Mouse (Mus musculus) intestine, embryonic 14.5 days (tissue): Measurements from ENCODE around the gene Specc1. TPM values are rescaled to one million over a fixed set of nuclear protein-coding genes. Genes with fewer than 3 reads are reported as not detected.

ENCODE experiments used
- ATAC-seq: fragments of 200-750 bp; cut with Nextera tagmentation; replicated peaks from 2 replicates; pipeline ENCODE4 v1.8.0; 2017; ENCODE audit warnings: low read depth, moderate number of reproducible peaks, moderate TSS enrichment, moderate library complexity; ENCODE audit not compliant: low FRiP score, low TSS enrichment
- DNase-seq: peaks from one replicate; pipeline ENCODE4 v3.0.0-alpha.2; 2018; ENCODE audit warnings: low spot score
- H3K27ac ChIP-seq: fragments of 300-500 bp; sonication (generic); 2 replicates; pipeline ENCODE4 v1.5.1; 2014; ENCODE audit warnings: low read depth, mild to moderate bottlenecking, control low read depth
- H3K27me3 ChIP-seq: fragments of 300-500 bp; sonication (generic); replicated peaks from 2 replicates; pipeline ENCODE4 v1.6.1; 2014; ENCODE audit warnings: low read length, control low read depth; ENCODE audit not compliant: control insufficient read depth, insufficient read depth
- H3K36me3 ChIP-seq: fragments of 300-500 bp; sonication (generic); 2 replicates; pipeline ENCODE4 v1.6.1; 2014; ENCODE audit warnings: low read length, control low read depth; ENCODE audit not compliant: control insufficient read depth, insufficient read depth
- H3K4me1 ChIP-seq: fragments of 300-500 bp; sonication (generic); replicated peaks from 2 replicates; pipeline ENCODE4 v1.6.1; 2014; ENCODE audit warnings: low read length, control low read depth, mixed read lengths; ENCODE audit not compliant: control insufficient read depth, insufficient read depth
- H3K4me2 ChIP-seq: fragments of 300-500 bp; sonication (generic); 2 replicates; pipeline ENCODE4 v1.6.1; 2014; ENCODE audit warnings: low read length
- H3K4me3 ChIP-seq: fragments of 300-500 bp; sonication (generic); 2 replicates; pipeline ENCODE4 v1.5.1; 2014; ENCODE audit warnings: low read depth, low read length, control low read depth, mixed read lengths
- H3K9ac ChIP-seq: fragments of 300-500 bp; sonication (generic); 2 replicates; pipeline ENCODE4 v1.6.1; 2014; ENCODE audit warnings: mild to moderate bottlenecking, low read length
- H3K9me3 ChIP-seq: fragments of 300-500 bp; sonication (generic); 2 replicates; pipeline ENCODE4 v1.6.1; 2016; ENCODE audit warnings: low read length, control low read depth; ENCODE audit not compliant: control insufficient read depth
- WGBS: fragments of 180-500 bp; shearing (Covaris S2); extraction: QIAGEN DNeasy Blood & Tissue Kit; methylation state at CpG from one replicate; pipeline ENCODE4 v1.1.7; 2014; 5-methylcytosine and 5-hydroxymethylcytosine counted together
- polyA plus RNA-seq: library from polyadenylated mRNA; unstranded; fragments of >200 nt; fragmentation: Nextera tagmentation; extraction: Ambion mirVana; gene quantifications from 2 replicates; pipeline ENCODE4 v1.2.1, GENCODE M21; 2014

Gene Specc1
- polyA plus RNA-seq, 1 experiment from 2014 or later = 10.5 TPM

DNA sequence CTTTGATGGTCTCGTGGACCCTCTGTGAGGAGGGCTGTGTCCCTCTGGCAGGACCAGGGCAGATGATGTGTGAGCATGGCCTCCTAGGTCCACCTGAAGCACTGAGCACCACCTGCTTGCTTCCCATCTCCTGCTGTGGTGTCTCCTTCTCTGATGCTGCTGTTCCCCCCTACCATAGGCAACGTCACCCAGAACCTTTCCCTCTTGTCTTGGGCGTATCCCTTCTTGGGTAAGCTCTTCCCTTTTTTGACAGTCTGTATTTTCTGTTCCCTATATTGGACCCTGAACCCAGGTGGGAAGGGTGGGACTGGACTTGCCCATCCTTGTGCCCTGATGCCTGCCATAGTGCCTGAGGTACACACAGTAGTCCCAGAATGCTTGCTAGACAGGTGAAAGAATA, 56.9 kb downstream of the Specc1 start:
- 80% methylated on average over 3 of the region's 3 CpGs for WGBS
- H3K9me3 ChIP-seq = no peaks in the 10 kb centered on the region
- H3K27me3 ChIP-seq = no peaks in the 10 kb centered on the region
- no peak overlapping the region for H3K9ac ChIP-seq
- no peak overlapping the region for H3K27ac ChIP-seq
- no peak overlapping the region for H3K4me3 ChIP-seq
- H3K36me3 ChIP-seq = no peaks in the 10 kb centered on the region
- H3K4me1 ChIP-seq = no peaks in the 10 kb centered on the region
- DNase-seq (no peak), ATAC-seq (no peak)
- H3K4me2 ChIP-seq = no peak overlapping the region

DNA sequence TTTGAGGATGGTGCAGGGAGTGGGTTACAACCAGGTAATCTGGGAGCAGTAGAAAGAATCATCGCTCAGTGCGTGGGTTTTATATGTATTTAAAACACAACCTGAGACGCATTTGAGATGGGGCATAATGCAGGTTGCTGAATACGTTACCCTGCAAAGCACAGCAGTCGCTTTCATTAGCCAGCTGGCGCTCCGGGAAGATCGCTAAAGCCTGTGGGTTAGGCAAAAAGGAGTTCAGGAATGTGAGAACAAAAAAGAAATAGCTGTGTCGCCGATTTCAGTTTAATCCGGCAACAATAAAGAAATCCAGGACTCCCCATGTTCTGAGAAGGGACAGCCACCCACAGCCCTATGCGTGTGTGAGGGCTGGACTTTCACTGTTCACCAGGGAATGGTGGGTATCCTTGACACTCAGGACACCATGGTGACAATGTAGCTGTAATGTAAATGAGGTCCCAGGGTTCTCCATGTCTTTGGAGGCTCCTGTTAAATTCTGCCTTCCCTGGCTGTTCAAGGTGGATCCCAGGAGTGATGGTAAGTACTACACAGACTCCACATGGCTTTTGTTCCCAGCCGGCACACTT, 58.6 kb downstream of the Specc1 start:
- H3K27me3 ChIP-seq = no peaks in the 10 kb centered on the region
- H3K4me2 ChIP-seq = no peak overlapping the region
- DNase-seq (no peak), ATAC-seq (no peak)
- no peak overlapping the region for H3K27ac ChIP-seq
- no peak overlapping the region for H3K4me3 ChIP-seq
- WGBS = 61% methylated on average over 13 of the region's 13 CpGs
- no peaks in the 10 kb centered on the region for H3K4me1 ChIP-seq
- H3K9ac ChIP-seq = no peak overlapping the region
- no peaks in the 10 kb centered on the region for H3K9me3 ChIP-seq
- H3K36me3 ChIP-seq = no peaks in the 10 kb centered on the region

DNA sequence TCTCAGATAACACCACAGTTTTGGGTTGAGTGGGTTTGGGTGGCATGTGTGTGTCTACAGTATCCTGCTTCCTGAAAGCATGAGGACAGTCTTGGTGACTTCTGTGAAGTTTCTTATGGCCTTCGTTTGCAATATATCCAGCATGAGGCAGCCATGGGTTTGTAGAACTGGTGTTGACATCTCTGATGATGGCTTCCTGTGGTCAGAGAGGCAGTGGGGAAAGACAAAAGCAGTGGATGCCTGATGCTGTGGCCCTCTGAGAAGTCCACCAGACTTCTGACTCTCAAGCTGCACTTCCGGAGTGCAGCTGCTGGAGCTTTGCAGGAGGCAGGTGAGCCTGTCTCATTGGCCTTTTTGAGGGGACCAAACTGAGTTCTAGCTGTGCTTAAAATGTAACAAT, 60.4 kb downstream of the Specc1 start:
- WGBS = 79% methylated on average over 2 of the region's 2 CpGs
- Histone ChIP-seq H3K4me3 (no peak overlapping the region), H3K27me3 (no peaks in the 10 kb centered on the region), H3K36me3 (no peaks in the 10 kb centered on the region), H3K27ac (no peak overlapping the region), H3K9ac (no peak overlapping the region), H3K9me3 (no peaks in the 10 kb centered on the region), H3K4me1 (no peaks in the 10 kb centered on the region), H3K4me2 (no peak overlapping the region)
- DNase-seq = no peak
- ATAC-seq = no peak

DNA sequence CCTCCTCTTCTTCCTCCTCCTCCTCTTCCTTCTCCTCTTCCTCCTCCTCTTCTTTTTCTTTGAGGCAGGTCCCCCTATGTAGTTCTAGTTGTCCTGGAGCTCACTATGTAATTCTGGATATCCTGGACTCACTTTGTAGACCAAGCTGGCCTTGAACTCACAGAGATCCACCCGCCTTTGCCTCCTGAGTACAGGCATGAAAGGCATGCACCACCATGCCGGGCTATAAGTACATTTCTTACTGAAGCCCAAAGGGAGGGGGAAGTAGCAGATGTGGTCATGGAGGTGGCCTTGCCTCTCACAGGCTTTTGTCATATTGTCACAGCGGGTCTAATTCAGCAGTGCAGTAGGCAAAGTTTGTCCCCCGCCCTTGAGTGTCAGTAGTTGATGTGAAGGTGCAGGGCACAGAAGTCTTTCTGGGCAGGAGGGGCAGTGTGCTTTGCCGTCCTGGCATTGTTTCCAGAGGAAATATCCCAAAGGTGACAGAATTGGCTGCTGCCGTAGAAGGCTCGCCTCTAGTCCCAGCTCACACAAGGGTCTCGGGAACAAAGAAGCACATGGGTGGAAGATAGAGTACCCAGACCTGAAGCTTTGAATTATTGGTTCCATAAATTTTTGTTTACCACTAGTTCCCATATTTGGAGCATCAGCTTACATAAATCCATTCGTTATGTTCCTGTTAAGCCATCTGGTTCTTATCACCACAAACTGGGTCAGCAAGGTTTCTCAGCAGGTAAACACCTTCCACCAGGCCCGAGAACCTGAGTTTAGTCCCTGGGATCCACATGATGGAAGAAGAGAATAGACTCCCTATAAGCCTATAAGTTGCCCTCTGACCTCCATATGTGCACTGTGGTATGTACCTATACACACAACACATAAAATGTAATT, 62.0 kb downstream of the Specc1 start:
- Histone ChIP-seq H3K4me2 (no peak overlapping the region), H3K9ac (no peak overlapping the region), H3K27ac (no peak overlapping the region), H3K9me3 (no peaks in the 10 kb centered on the region), H3K4me3 (no peak overlapping the region), H3K36me3 (no peaks in the 10 kb centered on the region), H3K27me3 (no peaks in the 10 kb centered on the region), H3K4me1 (no peaks in the 10 kb centered on the region)
- ATAC-seq = no peak
- DNase-seq = no peak
- WGBS = 50% methylated on average over 10 of the region's 10 CpGs

DNA sequence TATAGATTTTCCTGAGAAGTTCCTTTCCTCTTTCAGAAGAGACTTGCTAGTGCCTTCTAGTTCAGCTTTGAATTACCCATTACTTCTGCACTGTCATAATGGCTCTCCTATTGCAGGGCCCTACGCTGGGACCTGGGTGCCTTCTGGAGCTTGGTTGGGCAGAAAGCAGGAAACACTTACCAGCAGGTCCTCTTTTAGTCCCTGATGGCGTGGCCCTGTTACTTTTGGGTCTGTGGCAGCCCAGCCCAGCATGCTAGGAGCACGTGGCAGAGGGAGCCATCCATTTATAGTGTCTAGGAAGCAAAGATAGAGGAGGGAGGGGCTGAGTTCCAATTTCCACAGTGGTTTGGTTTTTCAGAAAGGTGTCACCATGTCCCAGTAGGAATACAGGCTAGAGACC, 63.3 kb downstream of the Specc1 start:
- H3K9me3 ChIP-seq = no peaks in the 10 kb centered on the region
- 64% methylated on average over 3 of the region's 3 CpGs for WGBS
- no peak overlapping the region for H3K4me2 ChIP-seq
- DNase-seq (no peak), ATAC-seq (no peak)
- no peak overlapping the region for H3K4me3 ChIP-seq
- no peaks in the 10 kb centered on the region for H3K27me3 ChIP-seq
- no peaks in the 10 kb centered on the region for H3K36me3 ChIP-seq
- no peak overlapping the region for H3K27ac ChIP-seq
- no peak overlapping the region for H3K9ac ChIP-seq
- peaks cover 8% of the 10 kb centered on the region; the same call in 1 of the 2 replicates for H3K4me1 ChIP-seq

DNA sequence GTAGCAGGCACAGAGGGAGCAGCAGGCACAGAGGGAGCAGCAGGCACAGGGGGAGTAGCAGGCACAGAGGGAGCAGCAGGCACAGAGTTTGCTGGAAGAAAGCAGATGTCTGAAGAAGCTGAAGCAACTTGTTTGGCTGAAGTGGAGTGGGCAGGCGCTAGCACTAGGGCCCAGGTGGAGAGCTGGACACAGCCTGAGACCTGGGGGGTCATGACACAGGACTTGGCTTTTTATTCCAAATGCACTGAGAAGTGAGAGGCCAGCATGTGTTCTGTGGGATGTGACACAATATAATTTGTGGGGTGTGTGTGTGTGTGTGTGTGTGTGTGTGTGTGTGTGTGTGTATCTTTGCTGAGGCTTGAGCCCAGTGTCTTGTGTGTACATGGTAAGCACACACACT, 64.3 kb downstream of the Specc1 start:
- DNase-seq = no peak
- no peak overlapping the region for H3K9ac ChIP-seq
- no peak overlapping the region for H3K27ac ChIP-seq
- H3K36me3 ChIP-seq = no peaks in the 10 kb centered on the region
- no peak for ATAC-seq
- no peak overlapping the region for H3K4me3 ChIP-seq
- H3K27me3 ChIP-seq = no peaks in the 10 kb centered on the region
- 77% methylated on average over 1 of the region's 1 CpGs for WGBS
- no peaks in the 10 kb centered on the region for H3K9me3 ChIP-seq
- H3K4me2 ChIP-seq = no peak overlapping the region
- H3K4me1 ChIP-seq = peaks cover 8% of the 10 kb centered on the region; the same call in 1 of the 2 replicates

DNA sequence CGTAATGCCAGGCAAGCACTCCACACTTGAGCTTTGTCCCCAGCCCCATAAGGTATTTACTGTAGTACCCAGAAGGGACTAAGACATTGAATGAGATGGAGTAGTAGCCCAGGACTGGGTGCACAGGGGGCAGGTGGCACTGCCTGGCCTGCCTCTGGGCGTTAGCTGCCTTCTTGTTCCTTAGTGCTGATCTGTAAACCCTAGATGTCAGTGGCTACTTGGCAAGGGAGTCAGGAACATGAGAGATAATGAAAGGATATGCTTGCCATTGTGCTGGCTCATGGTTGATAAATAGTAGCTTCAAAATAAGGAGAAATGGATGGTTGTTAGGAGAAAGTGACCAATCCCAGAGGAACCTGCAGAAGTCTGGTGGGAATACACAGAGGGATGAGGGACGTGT, 65.5 kb downstream of the Specc1 start:
- H3K27ac ChIP-seq = no peak overlapping the region
- no peak overlapping the region for H3K4me2 ChIP-seq
- H3K4me3 ChIP-seq = no peak overlapping the region
- H3K9me3 ChIP-seq = no peaks in the 10 kb centered on the region
- H3K27me3 ChIP-seq = no peaks in the 10 kb centered on the region
- no peaks in the 10 kb centered on the region for H3K36me3 ChIP-seq
- peaks cover 8% of the 10 kb centered on the region; the same call in 1 of the 2 replicates for H3K4me1 ChIP-seq
- ATAC-seq = no peak
- H3K9ac ChIP-seq = no peak overlapping the region
- WGBS = 82% methylated on average over 3 of the region's 3 CpGs
- DNase-seq = no peak

DNA sequence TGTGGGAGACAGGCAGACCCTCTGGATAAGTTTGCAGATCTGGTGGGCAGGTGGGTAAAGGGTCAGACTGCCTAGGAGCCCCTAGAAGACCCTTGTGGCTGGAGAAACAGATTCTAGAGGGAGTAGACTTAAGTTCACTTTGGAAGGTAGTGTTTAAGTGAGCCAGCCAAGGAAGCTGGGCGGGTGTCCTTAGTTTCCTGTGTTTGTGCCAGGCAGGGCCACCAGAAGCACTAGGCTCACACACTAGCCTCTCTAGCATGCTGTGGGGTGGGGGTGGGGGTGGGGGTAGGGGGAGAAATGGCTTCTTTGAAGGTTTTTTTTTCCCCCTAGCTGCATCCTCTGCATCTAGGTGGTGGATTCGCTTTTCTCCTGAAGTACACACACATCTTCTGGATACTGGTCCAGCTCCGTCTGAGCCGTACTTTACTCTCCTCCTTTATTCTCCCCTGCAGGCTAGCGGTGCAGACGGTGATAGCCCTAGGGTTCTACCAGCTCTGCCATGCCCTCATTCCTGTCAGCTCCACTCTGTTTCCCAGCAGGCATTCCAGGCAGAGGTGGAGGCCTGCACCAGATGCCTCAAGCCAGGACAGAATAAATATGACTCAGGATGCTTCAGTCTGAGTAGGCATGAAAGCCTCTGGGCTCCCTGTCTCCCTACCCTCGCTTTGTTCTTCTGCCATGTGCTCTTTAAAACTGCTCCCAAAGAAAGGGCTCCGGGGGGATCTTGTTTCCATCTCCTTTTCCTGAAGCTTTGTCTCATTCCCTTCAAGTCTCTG, 66.3 kb downstream of the Specc1 start:
- Histone ChIP-seq H3K4me2 (no peak overlapping the region), H3K9ac (no peak overlapping the region), H3K27me3 (no peaks in the 10 kb centered on the region), H3K4me1 (peaks cover 8% of the 10 kb centered on the region; the same call in 1 of the 2 replicates), H3K27ac (no peak overlapping the region), H3K4me3 (no peak overlapping the region), H3K9me3 (no peaks in the 10 kb centered on the region), H3K36me3 (no peaks in the 10 kb centered on the region)
- DNase-seq (no peak), ATAC-seq (no peak)
- 80% methylated on average over 8 of the region's 8 CpGs for WGBS
